Mouse (Mus musculus) hindbrain, embryonic 14.5 days (tissue): ENCODE measurements around the gene Gm21988. TPM values are rescaled to one million over a fixed set of nuclear protein-coding genes. Genes with fewer than 3 reads are reported as not detected.
A peak's percentile ranks its signal among the peaks of the same experiment; 100 is the strongest.

Source experiments
- ATAC-seq: fragments of 200-750 bp; cut with Nextera tagmentation; 2 replicates; pipeline ENCODE4 v1.8.0; 2017; ENCODE audit warnings: moderate number of reproducible peaks, mild to moderate bottlenecking, moderate TSS enrichment, moderate library complexity; ENCODE audit not compliant: low FRiP score
- DNase-seq: peaks from one replicate; pipeline ENCODE4 v3.0.0-alpha.2; 2015; ENCODE audit warnings: low spot score
- H3K27ac ChIP-seq: fragments of 300-500 bp; sonication (generic); 2 replicates; pipeline ENCODE4 v1.5.1; 2014; ENCODE audit warnings: mild to moderate bottlenecking, moderate library complexity
- H3K27me3 ChIP-seq: fragments of 300-500 bp; sonication (generic); 2 replicates; pipeline ENCODE4 v1.6.1; 2014; ENCODE audit warnings: mild to moderate bottlenecking, low read length, mixed read lengths; ENCODE audit not compliant: control insufficient read depth, insufficient read depth
- H3K36me3 ChIP-seq: fragments of 300-500 bp; sonication (generic); replicated peaks from 2 replicates; pipeline ENCODE4 v1.6.1; 2014; ENCODE audit not compliant: control insufficient read depth, insufficient read depth
- H3K4me1 ChIP-seq: fragments of 300-500 bp; sonication (generic); replicated peaks from 2 replicates; pipeline ENCODE4 v1.6.1; 2014; ENCODE audit warnings: antibody characterized with exemption, low read length, mixed read lengths; ENCODE audit not compliant: control insufficient read depth, insufficient read depth
- H3K4me2 ChIP-seq: fragments of 300-500 bp; sonication (generic); replicated peaks from 2 replicates; pipeline ENCODE4 v1.6.1; 2014; ENCODE audit warnings: mild to moderate bottlenecking, moderate library complexity
- H3K4me3 ChIP-seq: fragments of 300-500 bp; sonication (generic); replicated peaks from 2 replicates; pipeline ENCODE4 v1.5.1; 2014; ENCODE audit warnings: mild to moderate bottlenecking, low read length
- H3K9ac ChIP-seq: fragments of 300-500 bp; sonication (generic); 2 replicates; pipeline ENCODE4 v1.6.1; 2014
- H3K9me3 ChIP-seq: fragments of 300-500 bp; sonication (generic); 2 replicates; pipeline ENCODE4 v1.6.1; 2016; ENCODE audit warnings: low read length; ENCODE audit not compliant: control insufficient read depth
- WGBS: fragments of 180-500 bp; shearing (Covaris S2); extraction: QIAGEN DNeasy Blood & Tissue Kit; methylation state at CpG from one replicate; pipeline ENCODE4 v1.1.7; 2014; 5-methylcytosine and 5-hydroxymethylcytosine counted together
- polyA plus RNA-seq: library from polyadenylated mRNA; unstranded; fragments of >200 nt; fragmentation: Nextera tagmentation; extraction: Ambion mirVana; gene quantifications from 2 replicates; pipeline ENCODE4 v1.2.1, GENCODE M21; 2014

The Gm21988 gene
- polyA plus RNA-seq, 1 experiment from 2014 or later, result 15.9 TPM

DNA sequence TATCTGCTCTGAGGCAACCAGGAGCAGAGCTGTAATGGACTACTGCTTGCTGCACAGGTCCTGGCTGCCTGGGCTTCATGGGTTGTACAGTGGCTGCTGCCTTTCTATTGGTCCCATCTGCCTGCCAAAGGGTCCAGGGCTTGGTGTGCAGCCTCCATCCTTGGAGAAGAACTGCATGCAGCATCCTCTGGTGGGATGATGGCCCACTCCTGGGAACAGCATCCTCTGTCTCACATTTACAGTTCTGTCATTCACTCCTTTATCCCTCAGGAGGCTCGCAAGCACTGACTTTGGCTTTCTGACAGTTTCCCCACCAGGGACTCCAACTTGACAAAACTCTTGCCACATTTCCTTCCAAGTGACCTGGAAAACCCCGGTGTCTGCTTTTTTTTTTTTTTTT is 32.8 kb downstream of the Gm21988 start:
- no peak overlapping the region for H3K27ac ChIP-seq
- H3K36me3 ChIP-seq, result no peaks in the 10 kb centered on the region
- H3K9ac ChIP-seq, result no peak overlapping the region
- no peak overlapping the region for H3K4me2 ChIP-seq
- no peak overlapping the region for H3K4me3 ChIP-seq
- WGBS, result 81% methylated on average over 2 of the region's 2 CpGs
- ATAC-seq (no peak), DNase-seq (no peak)
- H3K4me1 ChIP-seq, result no peaks in the 10 kb centered on the region
- H3K27me3 ChIP-seq, result no peaks in the 10 kb centered on the region; the same call in 1 of the 2 replicates
- H3K9me3 ChIP-seq, result no peaks in the 10 kb centered on the region

DNA sequence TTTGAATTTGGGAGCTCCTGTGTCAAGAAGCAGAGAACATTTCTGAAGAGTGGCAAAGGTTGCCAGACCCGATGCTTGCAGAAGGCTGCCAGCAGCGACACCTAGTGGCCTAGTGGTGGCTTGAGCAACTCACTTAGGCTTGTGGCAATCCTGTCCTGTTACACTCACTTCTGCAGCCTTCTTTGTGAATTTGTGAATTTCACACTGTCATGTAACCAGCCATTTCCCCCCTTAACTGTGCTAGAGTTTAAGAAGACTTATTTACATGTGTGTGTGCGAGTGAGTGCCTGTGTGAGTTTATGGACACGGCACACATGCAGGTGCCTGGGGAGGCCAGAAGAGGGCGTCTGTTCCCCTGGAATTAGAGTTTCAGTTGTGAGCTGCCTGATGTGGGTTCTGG is 37.9 kb downstream of the Gm21988 start:
- Histone ChIP-seq H3K4me2 (no peak overlapping the region), H3K9me3 (no peaks in the 10 kb centered on the region), H3K9ac (no peak overlapping the region), H3K27me3 (no peaks in the 10 kb centered on the region), H3K36me3 (no peaks in the 10 kb centered on the region), H3K4me1 (no peaks in the 10 kb centered on the region), H3K27ac (no peak overlapping the region), H3K4me3 (no peak overlapping the region)
- WGBS, result 35% methylated on average over 5 of the region's 5 CpGs
- peak; percentile 88 for DNase-seq
- no peak for ATAC-seq

DNA sequence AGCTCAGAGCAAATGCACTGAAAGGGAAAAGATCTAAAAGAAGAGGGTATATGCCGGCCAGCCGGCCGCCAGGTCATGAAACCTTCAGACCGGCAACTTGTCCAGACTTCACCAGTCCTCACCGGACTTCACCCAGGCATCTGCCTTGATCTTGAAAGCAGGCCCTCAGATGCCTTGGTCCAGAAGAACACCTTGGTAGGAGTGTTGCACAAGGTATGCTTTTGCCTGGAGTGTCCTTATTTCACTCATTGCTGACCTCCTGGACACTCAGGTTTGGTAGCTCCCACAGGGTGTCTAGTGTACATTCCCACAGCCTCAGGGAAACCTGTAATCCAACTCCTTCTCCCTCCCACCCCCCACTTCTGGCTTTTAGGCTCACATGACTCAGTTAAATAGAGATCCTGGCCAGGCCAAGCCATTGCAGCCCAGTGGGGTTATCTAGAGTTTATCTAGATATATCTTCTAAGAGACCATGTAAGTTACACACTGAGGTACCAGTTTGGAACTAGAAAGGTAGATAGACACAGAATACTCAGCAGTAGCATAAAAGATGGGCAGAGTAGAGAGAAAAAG is 39.5 kb downstream of the Gm21988 start:
- Histone ChIP-seq H3K9me3 (no peaks in the 10 kb centered on the region), H3K9ac (no peak overlapping the region), H3K4me2 (no peak overlapping the region), H3K36me3 (no peaks in the 10 kb centered on the region), H3K4me3 (no peak overlapping the region), H3K4me1 (no peaks in the 10 kb centered on the region), H3K27ac (no peak overlapping the region), H3K27me3 (no peaks in the 10 kb centered on the region)
- 79% methylated on average over 5 of the region's 5 CpGs for WGBS
- ATAC-seq (no peak), DNase-seq (no peak)

DNA sequence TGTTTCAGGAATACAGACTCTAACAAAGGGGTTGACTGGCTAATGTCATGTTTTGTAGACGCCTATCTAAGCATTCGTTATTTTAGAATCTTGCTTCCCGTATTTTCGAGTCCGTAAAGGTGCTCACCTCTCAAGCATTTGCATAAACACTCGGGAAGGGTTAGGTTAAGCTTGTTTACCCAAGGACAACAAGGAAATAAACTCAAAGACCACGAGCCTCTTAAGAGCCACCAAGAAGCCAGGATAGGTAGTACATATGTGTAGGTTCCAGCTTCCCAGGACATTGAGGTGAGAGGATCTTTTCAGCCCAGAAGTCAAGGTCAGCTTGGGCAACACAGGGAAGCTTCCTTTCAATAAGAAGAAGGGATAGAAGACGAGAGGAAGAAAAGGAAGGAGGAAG is 40.5 kb downstream of the Gm21988 start:
- Histone ChIP-seq H3K9ac (no peak overlapping the region), H3K9me3 (no peaks in the 10 kb centered on the region), H3K36me3 (no peaks in the 10 kb centered on the region), H3K27ac (no peak overlapping the region), H3K27me3 (no peaks in the 10 kb centered on the region), H3K4me2 (no peak overlapping the region), H3K4me3 (no peak overlapping the region), H3K4me1 (no peaks in the 10 kb centered on the region)
- DNase-seq (no peak), ATAC-seq (no peak)
- 82% methylated on average over 8 of the region's 8 CpGs for WGBS

DNA sequence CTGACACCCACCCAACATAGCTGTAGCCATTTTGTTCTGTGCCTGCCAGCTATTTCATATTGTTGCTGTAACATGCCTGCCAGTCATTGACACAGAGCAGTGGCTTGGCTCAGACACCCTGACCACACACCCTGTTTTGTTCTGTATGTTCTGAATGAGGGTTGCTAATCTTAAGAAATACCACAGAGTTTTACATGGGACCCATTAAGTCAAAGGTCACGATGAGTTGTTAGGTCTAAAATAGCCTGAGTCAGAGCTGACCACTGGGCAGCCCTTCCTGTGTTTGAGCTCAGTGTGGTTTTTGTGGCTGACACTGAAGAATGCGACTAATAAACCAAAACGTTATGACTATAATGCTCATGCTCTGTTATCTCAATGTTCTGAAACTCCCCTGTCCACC is 41.3 kb downstream of the Gm21988 start:
- no peaks in the 10 kb centered on the region for H3K36me3 ChIP-seq
- 83% methylated on average over 3 of the region's 3 CpGs for WGBS
- H3K9ac ChIP-seq, result no peak overlapping the region

DNA sequence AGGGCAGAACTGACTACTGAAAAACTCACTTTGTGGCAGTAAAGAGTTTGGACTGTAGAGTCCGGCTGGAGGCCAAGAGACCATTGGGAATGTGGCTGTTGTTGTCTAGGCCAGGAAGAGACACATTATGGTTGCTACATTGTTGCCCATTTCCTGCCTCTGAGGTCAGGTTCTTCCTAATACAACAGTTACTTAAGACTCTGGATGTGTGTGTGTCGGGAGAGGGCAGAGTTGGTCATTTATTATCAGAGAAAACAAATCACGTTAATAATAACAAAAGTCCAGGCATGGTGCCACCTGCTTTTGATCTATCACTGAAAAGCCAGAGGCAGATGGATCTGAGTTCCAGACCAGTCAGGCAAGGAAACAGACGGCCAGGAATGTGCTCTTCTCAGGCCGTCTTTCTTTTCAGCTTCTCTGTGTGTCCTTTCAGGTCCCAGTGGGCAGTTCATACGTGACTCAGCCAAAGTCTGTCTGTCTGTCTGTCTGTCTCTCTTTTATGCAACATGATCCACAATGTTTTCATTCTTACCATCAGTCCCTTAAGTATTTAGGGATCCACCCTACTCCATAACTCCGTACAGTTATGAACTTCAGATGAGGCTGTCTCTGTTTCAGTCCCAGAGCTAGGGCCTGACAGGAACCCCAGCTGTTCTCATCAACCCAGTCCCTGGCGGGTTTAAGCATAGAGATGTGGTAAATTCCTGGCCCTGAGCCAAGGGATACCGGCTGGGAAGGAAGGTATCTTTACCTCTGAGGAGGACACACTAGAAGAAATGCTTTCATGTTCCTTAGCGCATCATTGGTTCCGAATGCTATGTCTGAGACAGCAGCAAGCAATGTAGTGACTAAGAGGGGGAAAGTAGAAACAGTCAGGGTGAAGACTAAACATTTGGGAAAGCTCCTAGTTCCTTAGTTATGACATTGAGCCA is 46.0 kb downstream of the Gm21988 start:
- Histone ChIP-seq H3K4me2 (no peak overlapping the region), H3K27ac (no peak overlapping the region), H3K9me3 (no peaks in the 10 kb centered on the region), H3K36me3 (no peaks in the 10 kb centered on the region), H3K4me1 (no peaks in the 10 kb centered on the region), H3K4me3 (no peak overlapping the region), H3K9ac (no peak overlapping the region), H3K27me3 (no peaks in the 10 kb centered on the region)
- ATAC-seq (no peak), DNase-seq (no peak)
- 60% methylated on average over 11 of the region's 11 CpGs for whole genome bisulfite sequencing

More for the DNA sequence above, 41.3 kb downstream of the Gm21988 start:
- Histone ChIP-seq H3K27me3 (no peaks in the 10 kb centered on the region), H3K4me1 (no peaks in the 10 kb centered on the region), H3K27ac (no peak overlapping the region), H3K4me2 (no peak overlapping the region), H3K9me3 (no peaks in the 10 kb centered on the region), H3K4me3 (no peak overlapping the region)
- DNase-seq (no peak), ATAC-seq (no peak)

DNA sequence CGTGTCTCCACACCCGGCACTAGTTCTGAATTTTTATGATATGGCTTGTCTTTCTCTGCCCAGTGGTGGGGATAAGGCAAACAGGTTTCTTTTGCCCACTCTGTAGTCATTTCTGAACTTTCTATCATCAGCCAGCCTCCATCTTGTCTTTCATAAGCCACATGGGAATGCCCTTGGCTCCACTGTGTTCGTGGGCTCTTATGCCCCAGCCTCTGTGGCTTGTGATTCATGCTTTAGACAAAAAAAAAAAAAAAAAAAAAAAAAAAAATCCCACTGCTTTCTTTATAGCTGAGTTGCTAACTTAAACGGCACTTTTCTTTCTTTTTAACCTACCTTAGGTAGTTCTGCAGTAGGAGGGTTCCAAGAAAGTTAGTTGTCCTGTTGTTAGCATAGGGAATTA is 47.5 kb downstream of the Gm21988 start:
- no peaks in the 10 kb centered on the region for H3K36me3 ChIP-seq
- ATAC-seq, result no peak
- no peak overlapping the region for H3K27ac ChIP-seq
- H3K4me2 ChIP-seq, result no peak overlapping the region
- 88% methylated on average over 4 of the region's 4 CpGs for WGBS
- no peaks in the 10 kb centered on the region for H3K9me3 ChIP-seq
- no peaks in the 10 kb centered on the region for H3K27me3 ChIP-seq
- H3K4me1 ChIP-seq, result no peaks in the 10 kb centered on the region
- H3K9ac ChIP-seq, result no peak overlapping the region
- H3K4me3 ChIP-seq, result no peak overlapping the region
- DNase-seq, result no peak

DNA sequence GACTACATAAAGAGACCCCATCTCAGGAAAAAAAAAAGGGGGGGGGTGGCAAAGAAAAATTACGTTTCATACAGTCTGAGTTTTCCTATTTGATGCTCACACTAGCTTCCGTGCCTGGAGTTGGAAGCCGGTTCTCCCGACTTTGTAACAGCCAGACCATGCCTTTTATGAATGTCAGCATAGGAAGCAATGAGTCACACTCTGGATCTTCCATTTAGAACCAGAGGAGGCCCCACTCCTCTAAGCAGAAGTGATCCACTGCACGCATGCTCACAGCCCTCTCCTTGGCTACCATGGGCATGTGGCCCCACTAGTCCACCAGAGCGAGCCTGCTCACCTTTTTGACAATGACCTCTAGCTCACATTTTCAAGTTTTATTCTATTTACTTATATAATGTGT is 48.4 kb downstream of the Gm21988 start:
- H3K27ac ChIP-seq, result no peak overlapping the region
- H3K4me1 ChIP-seq, result no peaks in the 10 kb centered on the region
- DNase-seq (no peak), ATAC-seq (no peak)
- 85% methylated on average over 6 of the region's 6 CpGs for WGBS
- H3K4me2 ChIP-seq, result no peak overlapping the region
- no peaks in the 10 kb centered on the region for H3K27me3 ChIP-seq
- no peak overlapping the region for H3K9ac ChIP-seq
- H3K9me3 ChIP-seq, result no peaks in the 10 kb centered on the region
- H3K36me3 ChIP-seq, result no peaks in the 10 kb centered on the region
- H3K4me3 ChIP-seq, result no peak overlapping the region

DNA sequence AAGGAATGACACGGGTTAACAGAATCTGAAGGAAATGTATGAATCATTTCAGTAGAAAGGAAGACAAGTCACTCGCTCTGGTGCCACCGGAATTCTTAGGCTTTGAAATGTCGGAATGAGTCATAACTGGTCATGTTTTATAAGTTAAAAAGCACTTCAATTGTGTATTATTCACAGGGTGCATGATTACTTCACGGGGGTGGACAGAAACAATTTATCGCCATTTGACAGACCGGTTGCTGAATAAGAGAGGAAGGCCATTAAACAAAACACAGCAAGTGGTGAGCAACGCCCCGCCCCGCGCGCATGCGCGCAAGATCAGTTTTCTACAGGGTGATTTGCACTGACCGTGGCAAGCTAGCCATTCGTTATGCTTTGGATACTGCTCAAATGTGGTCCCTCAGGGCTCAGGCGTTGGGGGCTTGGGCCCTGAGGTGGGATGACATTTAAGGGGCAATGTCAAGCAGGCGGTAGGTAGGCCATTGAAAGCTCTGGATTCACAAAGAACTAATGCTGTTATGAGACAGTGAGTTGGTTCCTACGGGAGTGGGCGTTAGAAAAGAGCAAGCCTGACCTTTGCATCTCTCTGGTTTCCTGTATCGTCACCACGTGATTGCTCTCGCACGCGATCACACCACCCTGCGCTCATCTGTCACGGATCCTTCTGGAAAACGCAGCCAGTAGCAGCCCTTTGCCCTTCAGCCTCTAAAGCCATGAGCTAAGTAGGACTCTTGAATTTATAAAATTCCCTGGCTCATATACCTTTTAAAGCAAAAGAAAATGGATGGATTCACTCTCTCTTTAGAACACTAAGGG is 50.1 kb downstream of the Gm21988 start:
- Histone ChIP-seq H3K36me3 (no peaks in the 10 kb centered on the region), H3K4me1 (no peaks in the 10 kb centered on the region), H3K4me3 (no peak overlapping the region), H3K9ac (no peak overlapping the region), H3K27ac (no peak overlapping the region), H3K4me2 (no peak overlapping the region), H3K9me3 (no peaks in the 10 kb centered on the region), H3K27me3 (no peaks in the 10 kb centered on the region)
- DNase-seq, result no peak
- 77% methylated on average over 28 of the region's 28 CpGs for WGBS
- no peak for ATAC-seq
